Mouse (Mus musculus) CH12.LX (cell line): ENCODE data around the gene Apoa5. TPM values are rescaled to one million over a fixed set of nuclear protein-coding genes. Genes with fewer than 3 reads are reported as not detected.
A peak's percentile ranks its signal among the peaks of the same experiment; 100 is the strongest.

Experiments used
- DNase-seq: peaks from one replicate; pipeline ENCODE4 v3.0.0-alpha.2; 2013; ENCODE audit errors: extremely low read depth
- H3K27ac ChIP-seq: 2 replicates; pipeline ENCODE4 v1.5.1; 2012; ENCODE audit warnings: low read depth, mild to moderate bottlenecking, control low read depth, moderate library complexity; ENCODE audit not compliant: insufficient read depth
- H3K27me3 ChIP-seq: replicated peaks from 2 replicates; pipeline ENCODE3; 2012; ENCODE audit warnings: inconsistent platforms
- H3K36me3 ChIP-seq, 2 experiments: replicated peaks in 1 of 2; 2 replicates each; pipeline versions ENCODE3 to v1.6.1; 2012; ENCODE audit warnings: inconsistent platforms in 1 of 2, low read length in 1 of 2, mild to moderate bottlenecking in 1 of 2, mixed read lengths in 1 of 2, moderate library complexity in 1 of 2; ENCODE audit not compliant: control insufficient read depth in 1 of 2, insufficient read depth in 1 of 2
- H3K4me1 ChIP-seq, 2 experiments: 2 replicates each; pipeline ENCODE4 v1.6.1; 2012; ENCODE audit warnings: inconsistent platforms in 1 of 2, moderate library complexity in 1 of 2; ENCODE audit not compliant: insufficient read depth in 2 of 2, control insufficient read depth in 1 of 2
- H3K4me2 ChIP-seq: 2 replicates; pipeline ENCODE4 v1.6.1; 2012; ENCODE audit warnings: low read depth, mild to moderate bottlenecking, control low read depth; ENCODE audit not compliant: poor library complexity, insufficient read depth, severe bottlenecking
- H3K4me3 ChIP-seq, 3 experiments: fragments of 150-350 bp in 1 of 3; sonication (generic) in 1 of 3; replicated peaks in 1 of 3; 2 replicates each; pipeline versions ENCODE3 to v1.5.1; 2011 to 2012; ENCODE audit warnings: low read depth in 2 of 3, low read length in 2 of 3, mild to moderate bottlenecking in 2 of 3, moderate library complexity in 2 of 3, control low read depth in 1 of 3, improper control_type of control experiment in 1 of 3, inconsistent platforms in 1 of 3, mixed read lengths in 1 of 3; ENCODE audit not compliant: poor library complexity in 1 of 3
- H3K79me2 ChIP-seq: replicated peaks from 2 replicates; pipeline ENCODE4 v1.6.1; 2012; ENCODE audit warnings: mild to moderate bottlenecking, moderate library complexity; ENCODE audit not compliant: control insufficient read depth, poor library complexity, insufficient read depth, severe bottlenecking; ENCODE audit errors: extremely low read depth
- H3K9ac ChIP-seq: 2 replicates; pipeline ENCODE4 v1.6.1; 2012; ENCODE audit warnings: low read depth, mild to moderate bottlenecking, control low read depth, moderate library complexity; ENCODE audit not compliant: insufficient read depth
- H3K9me3 ChIP-seq: replicated peaks from 2 replicates; pipeline ENCODE3; 2012; ENCODE audit warnings: low read length, inconsistent platforms, mixed read lengths
- BHLHE40 ChIP-seq: IDR thresholded peaks from 2 replicates; pipeline ENCODE4 v1.6.1; 2011; ENCODE audit warnings: mild to moderate bottlenecking, low read depth, low read length, improper control_type of control experiment
- CHD1 ChIP-seq: IDR thresholded peaks from 2 replicates; pipeline ENCODE4 v1.6.1; 2012; ENCODE audit warnings: low read depth, low read length, improper control_type of control experiment, inconsistent platforms
- CTCF ChIP-seq, 2 experiments: IDR thresholded peaks in 1 of 2; conservative IDR thresholded peaks in 1 of 2; 2 replicates each; pipeline ENCODE4 v1.5.1; 2011 to 2012; ENCODE audit warnings: low read depth in 2 of 2, low read length in 2 of 2, improper control_type of control experiment in 1 of 2, inconsistent platforms in 1 of 2, mild to moderate bottlenecking in 1 of 2, moderate library complexity in 1 of 2
- ELF1 ChIP-seq: IDR thresholded peaks from 2 replicates; pipeline ENCODE4 v1.6.1; 2014; ENCODE audit warnings: low read depth, mild to moderate bottlenecking, inconsistent platforms, low read length, improper control_type of control experiment
- EP300 ChIP-seq: IDR thresholded peaks from 2 replicates; pipeline ENCODE4 v1.6.1; 2011; ENCODE audit warnings: low read length, improper control_type of control experiment
- ETS1 ChIP-seq: conservative IDR thresholded peaks from 2 replicates; pipeline ENCODE4 v1.6.1; 2012; ENCODE audit warnings: low read depth, mild to moderate bottlenecking, inconsistent platforms, low read length, improper control_type of control experiment, moderate library complexity
- GABPA ChIP-seq: IDR thresholded peaks from 2 replicates; pipeline ENCODE4 v1.6.1; 2012; ENCODE audit warnings: low read depth, low read length, improper control_type of control experiment, inconsistent platforms; ENCODE audit not compliant: insufficient replicate concordance
- IRF4 ChIP-seq: IDR thresholded peaks from 2 replicates; pipeline ENCODE4 v1.6.1; 2014; ENCODE audit warnings: low read depth, mild to moderate bottlenecking, inconsistent platforms, low read length, improper control_type of control experiment
- MEF2A ChIP-seq: IDR thresholded peaks from 2 replicates; pipeline ENCODE4 v1.6.1; 2014; ENCODE audit warnings: low read depth, mild to moderate bottlenecking, inconsistent platforms, low read length, improper control_type of control experiment, borderline replicate concordance
- MXI1 ChIP-seq: IDR thresholded peaks from 2 replicates; pipeline ENCODE4 v1.6.1; 2011; ENCODE audit warnings: mild to moderate bottlenecking, low read depth, low read length, improper control_type of control experiment
- MYC ChIP-seq: IDR thresholded peaks from 2 replicates; pipeline ENCODE4 v1.6.1; 2011; ENCODE audit warnings: low read depth, mild to moderate bottlenecking, improper control_type of control experiment, low read length
- NELFE ChIP-seq: IDR thresholded peaks from 2 replicates; pipeline ENCODE4 v1.6.1; 2011; ENCODE audit warnings: low read depth, low read length, improper control_type of control experiment
- NRF1 ChIP-seq: IDR thresholded peaks from 2 replicates; pipeline ENCODE4 v1.6.1; 2014; ENCODE audit warnings: low read depth, mild to moderate bottlenecking, inconsistent platforms, low read length, improper control_type of control experiment, moderate library complexity
- PAX5 ChIP-seq: IDR thresholded peaks from 2 replicates; pipeline ENCODE4 v1.6.1; 2012; ENCODE audit warnings: low read length, inconsistent platforms, mixed read lengths
- RAD21 ChIP-seq: IDR thresholded peaks from 2 replicates; pipeline ENCODE4 v1.6.1; 2011; ENCODE audit warnings: low read depth, mild to moderate bottlenecking, low read length, improper control_type of control experiment, moderate library complexity
- SMC3 ChIP-seq: IDR thresholded peaks from 2 replicates; pipeline ENCODE4 v1.6.1; 2011; ENCODE audit warnings: low read depth, low read length, improper control_type of control experiment
- TBP ChIP-seq: conservative IDR thresholded peaks from 2 replicates; pipeline ENCODE4 v1.6.1; 2011; ENCODE audit warnings: low read depth, low read length, improper control_type of control experiment
- ZNF384 ChIP-seq: IDR thresholded peaks from 2 replicates; pipeline ENCODE4 v1.6.1; 2012; ENCODE audit warnings: low read depth, low read length, improper control_type of control experiment, inconsistent platforms
- dilution Hi-C: fragments of 300-500 bp; cut with MboI; formaldehyde crosslinking; loops from 2 replicates; pipeline ENCODE4 v1.14.3; 2020; ENCODE audit warnings: low sequenced_read_pairs; ENCODE audit not compliant: extremely low pct_unique_long_range_greater_than_20kb, extremely low pct_ligation_motif_present
- in situ Hi-C: fragments of 300-500 bp; cut with MboI; formaldehyde crosslinking; loops from 3 replicates; pipeline ENCODE4 v1.14.3; 2019; ENCODE audit warnings: low sequenced_read_pairs, low pct_ligation_motif_present, low pct_unique_long_range_greater_than_20kb, mixed read lengths
- polyA plus RNA-seq: library from polyadenylated mRNA; unstranded; fragments of >175 nt; gene quantifications from 2 replicates; pipeline ENCODE4 v1.2.1, GENCODE M21; 2012; ENCODE audit warnings: low read depth; ENCODE audit not compliant: insufficient read length
- total RNA-seq, 2 experiments: library from RNA; depleted of rRNA; stranded (reverse); fragments of 300-350 nt in 1 of 2; fragments of >200 nt in 1 of 2; gene quantifications; 2 replicates each; pipeline ENCODE4 v1.2.3; 2012 to 2014

Apoa5 gene
- total and polyA plus RNA-seq, 3 experiments: 0.08 TPM; not detected in 2

- in situ Hi-C loops: no loop called here
- Histone ChIP-seq H3K9me3 (no peaks in the 10 kb centered on the region), H3K27ac (no peak within 1 kb of the TSS), H3K4me3 (no peak within 1 kb of the TSS), H3K79me2 (no peaks in the 10 kb centered on the region), H3K9ac (no peak within 1 kb of the TSS), H3K36me3 (peaks cover 2 to 16% of the 10 kb centered on the region in 2 experiments), H3K4me2 (no peak within 1 kb of the TSS), H3K27me3 (peaks cover 19% of the 10 kb centered on the region), H3K4me1 (peaks cover 0 to 6% of the 10 kb centered on the region in 2 experiments; a peak in 2 of 4 replicates)
- no peak for TF ChIP-seq GABPA
- no peak for TF ChIP-seq MXI1
- no peak for TF ChIP-seq NELFE
- no peak for TF ChIP-seq EP300
- no peak for TF ChIP-seq BHLHE40
- no peak for TF ChIP-seq CTCF (conservative IDR thresholded peaks at IDR 0.05 in 1 of 2, IDR thresholded peaks at IDR 0.05 in 1 of 2; ENCODE audit: low read depth in 2 of 2, low read length in 2 of 2)
- TF ChIP-seq MEF2A: no peak
- no peak for TF ChIP-seq IRF4
- TF ChIP-seq CHD1: no peak
- no peak for TF ChIP-seq ELF1
- no peak for TF ChIP-seq TBP
- no peak for TF ChIP-seq RAD21
- DNase-seq: no peak
- dilution Hi-C loops: no loop called here
These were observed 39.9 kb upstream of the Apoa5 start, which contains the start of gene Apoa1 for GRCm38 (mm10) chr9:46228491-46228890. TSS of gene Apoa1 (plus strand) at chr9:46228580.

GRCm38 (mm10) chr9:46229573-46230449 lies 38.6 kb upstream of the Apoa5 start:
- in situ Hi-C loops: no loop called here
- H3K27me3 ChIP-seq: peaks cover 22% of the 10 kb centered on the region

More at GRCm38 (mm10) chr9:46229573-46230449, 38.6 kb upstream of the Apoa5 start:
- H3K9ac ChIP-seq: no peak overlapping the region
- H3K27ac ChIP-seq: no peak overlapping the region
- H3K9me3 ChIP-seq: no peaks in the 10 kb centered on the region
- dilution Hi-C loops: no loop called here
- TF ChIP-seq NRF1 (peak; percentile 77), RAD21 (peak; percentile 41), CTCF (conservative IDR thresholded peaks at IDR 0.05 in 1 of 2, IDR thresholded peaks at IDR 0.05 in 1 of 2; ENCODE audit: low read depth in 2 of 2, low read length in 2 of 2) (peak; percentile 28 to 79), ETS1 (no peak), ZNF384 (no peak), SMC3 (peak; percentile 78), IRF4 (peak; percentile 64; the same call in 1 of the 2 replicates), PAX5 (no peak), MYC (no peak)
- TF ChIP-seq, all 38 proteins: peak for 5
- H3K4me2 ChIP-seq: peak overlapping the region; percentile 9
- H3K36me3 ChIP-seq: peaks cover 0 to 5% of the 10 kb centered on the region in 2 experiments
- H3K4me3 ChIP-seq: no peak overlapping the region
- H3K79me2 ChIP-seq: no peaks in the 10 kb centered on the region
- peaks cover 0 to 6% of the 10 kb centered on the region in 2 experiments; a peak in 2 of 4 replicates for H3K4me1 ChIP-seq
- peak; percentile 40 for DNase-seq
